Mouse (Mus musculus) liver, embryonic 15.5 days (tissue): ENCODE results near the gene Ube2k. TPM values are rescaled to one million over a fixed set of nuclear protein-coding genes. Genes with fewer than 3 reads are reported as not detected.
A peak's percentile ranks its signal among the peaks of the same experiment; 100 is the strongest.

Experiments used
- ATAC-seq: fragments of 200-750 bp; cut with Nextera tagmentation; 2 replicates; pipeline ENCODE4 v1.8.0; 2017; ENCODE audit warnings: moderate number of reproducible peaks, mild to moderate bottlenecking, moderate library complexity; ENCODE audit not compliant: insufficient read depth
- H3K27ac ChIP-seq: fragments of 300-500 bp; sonication (generic); replicated peaks from 2 replicates; pipeline ENCODE4 v1.5.1; 2015; ENCODE audit warnings: mild to moderate bottlenecking, inconsistent platforms
- H3K27me3 ChIP-seq: fragments of 300-500 bp; sonication (generic); 2 replicates; pipeline ENCODE4 v1.6.1; 2015; ENCODE audit warnings: mild to moderate bottlenecking, inconsistent platforms
- H3K36me3 ChIP-seq: fragments of 300-500 bp; sonication (generic); replicated peaks from 2 replicates; pipeline ENCODE4 v1.6.1; 2015; ENCODE audit warnings: moderate library complexity, mild to moderate bottlenecking, inconsistent platforms
- H3K4me1 ChIP-seq: fragments of 300-500 bp; sonication (generic); replicated peaks from 2 replicates; pipeline ENCODE4 v1.6.1; 2015; ENCODE audit warnings: inconsistent platforms
- H3K4me2 ChIP-seq: fragments of 300-500 bp; sonication (generic); 2 replicates; pipeline ENCODE4 v1.6.1; 2015; ENCODE audit warnings: moderate library complexity, mild to moderate bottlenecking, inconsistent platforms
- H3K4me3 ChIP-seq: fragments of 300-500 bp; sonication (generic); replicated peaks from 2 replicates; pipeline ENCODE4 v1.5.1; 2015; ENCODE audit warnings: mild to moderate bottlenecking, inconsistent platforms
- H3K9ac ChIP-seq: fragments of 300-500 bp; sonication (generic); 2 replicates; pipeline ENCODE4 v1.6.1; 2015; ENCODE audit warnings: moderate library complexity, mild to moderate bottlenecking, inconsistent platforms
- H3K9me3 ChIP-seq: fragments of 300-500 bp; sonication (generic); replicated peaks from 2 replicates; pipeline ENCODE4 v1.6.1; 2016; ENCODE audit warnings: inconsistent platforms
- WGBS: fragments of 180-500 bp; shearing (Covaris S2); methylation state at CpG from one replicate; pipeline ENCODE4 v1.1.7; 2015; ENCODE audit warnings: mixed read lengths; ENCODE audit not compliant: insufficient replicate concordance; 5-methylcytosine and 5-hydroxymethylcytosine counted together
- polyA plus RNA-seq: library from polyadenylated mRNA; unstranded; fragments of >200 nt; fragmentation: Nextera tagmentation; extraction: Ambion mirVana; gene quantifications from 2 replicates; pipeline ENCODE4 v1.2.1, GENCODE M21; 2015

Ube2k gene
- 73.5 and 81.5 TPM in 2 replicates for polyA plus RNA-seq

GRCm38 (mm10) chr5:65536751-65537419 is at the start of gene Ube2k, which contains the start of gene Smim14:
Gene Ube2k, plus strand, starts transcription at chr5:65537233.
Gene Smim14, minus strand, starts transcription at chr5:65537184.
- Histone ChIP-seq H3K27ac (peak within 1 kb of the TSS; percentile 96), H3K36me3 (0 out of 2 replicates have a peak, but pooled peaks cover 10% of the 10 kb centered on the region)
- WGBS: under 1% methylated on average over 66 of the region's 66 CpGs

GRCm38 (mm10) chr5:65487381-65487780 is 49.7 kb upstream of the Ube2k start:
- H3K4me1 ChIP-seq: peaks cover 33% of the 10 kb centered on the region
- peaks cover 17% of the 10 kb centered on the region for H3K27me3 ChIP-seq
- H3K36me3 ChIP-seq: no peaks in the 10 kb centered on the region
- H3K9ac ChIP-seq: no peak overlapping the region
- no peak overlapping the region for H3K27ac ChIP-seq
- WGBS: 69% methylated on average over 10 of the region's 10 CpGs
- H3K4me3 ChIP-seq: no peak overlapping the region
- H3K4me2 ChIP-seq: no peak overlapping the region
- no peaks in the 10 kb centered on the region for H3K9me3 ChIP-seq
- no peak for ATAC-seq

More at GRCm38 (mm10) chr5:65536751-65537419, at the start of gene Ube2k, which contains the start of gene Smim14:
- H3K4me1 ChIP-seq: peaks cover 36% of the 10 kb centered on the region
- peak; percentile 97 for ATAC-seq
- no peaks in the 10 kb centered on the region for H3K27me3 ChIP-seq
- peak within 1 kb of the TSS; percentile 88 for H3K4me2 ChIP-seq
- peak within 1 kb of the TSS; percentile 97 for H3K4me3 ChIP-seq
- H3K9ac ChIP-seq: peak within 1 kb of the TSS; percentile 98
- no peaks in the 10 kb centered on the region for H3K9me3 ChIP-seq

- WGBS: 63% methylated on average over 7 of the region's 7 CpGs
- no peak overlapping the region for H3K4me2 ChIP-seq
- H3K27ac ChIP-seq: no peak overlapping the region
- H3K9me3 ChIP-seq: no peaks in the 10 kb centered on the region
- no peaks in the 10 kb centered on the region for H3K36me3 ChIP-seq
- peaks cover 17% of the 10 kb centered on the region for H3K27me3 ChIP-seq
- peaks cover 36% of the 10 kb centered on the region for H3K4me1 ChIP-seq
- no peak for ATAC-seq
- no peak overlapping the region for H3K9ac ChIP-seq
- H3K4me3 ChIP-seq: no peak overlapping the region
These were observed 48.3 kb upstream of the Ube2k start for GRCm38 (mm10) chr5:65488725-65489124.

- WGBS: 45% methylated on average over 4 of the region's 4 CpGs
- no peak overlapping the region for H3K9ac ChIP-seq
- H3K27ac ChIP-seq: no peak overlapping the region
- ATAC-seq: no peak
- H3K4me3 ChIP-seq: no peak overlapping the region
- no peaks in the 10 kb centered on the region for H3K36me3 ChIP-seq
- no peaks in the 10 kb centered on the region for H3K9me3 ChIP-seq
- H3K4me2 ChIP-seq: no peak overlapping the region; the same call in 1 of the 2 replicates
- H3K27me3 ChIP-seq: peaks cover 17% of the 10 kb centered on the region
- peaks cover 30% of the 10 kb centered on the region for H3K4me1 ChIP-seq
These were observed 47.2 kb upstream of the Ube2k start for GRCm38 (mm10) chr5:65489830-65490229.

- Histone ChIP-seq H3K27ac (peak overlapping the region; percentile 93), H3K4me1 (peaks cover 26% of the 10 kb centered on the region), H3K9ac (peak overlapping the region; percentile 86), H3K9me3 (no peaks in the 10 kb centered on the region), H3K36me3 (no peaks in the 10 kb centered on the region), H3K27me3 (peaks cover 17% of the 10 kb centered on the region), H3K4me3 (peak overlapping the region; percentile 89), H3K4me2 (peak overlapping the region; percentile 90)
- WGBS: 1% methylated on average over 57 of the region's 57 CpGs
- peak; percentile 82 for ATAC-seq
These were observed 45.0 kb upstream of the Ube2k start for GRCm38 (mm10) chr5:65491767-65492715.

- H3K9me3 ChIP-seq: no peaks in the 10 kb centered on the region
- H3K27me3 ChIP-seq: peaks cover 17% of the 10 kb centered on the region
- peak within 1 kb of the TSS; percentile 90 for H3K4me2 ChIP-seq
- peak within 1 kb of the TSS; percentile 86 for H3K9ac ChIP-seq
- ATAC-seq: peak; percentile 94
- peak within 1 kb of the TSS; percentile 89 for H3K4me3 ChIP-seq
- H3K27ac ChIP-seq: peak within 1 kb of the TSS; percentile 93
- WGBS: under 1% methylated on average over 69 of the region's 69 CpGs
- peaks cover 23% of the 10 kb centered on the region for H3K4me1 ChIP-seq
- no peaks in the 10 kb centered on the region for H3K36me3 ChIP-seq
These were observed 44.1 kb upstream of the Ube2k start, which contains the start of gene Gm43552 for GRCm38 (mm10) chr5:65492716-65493531. Gene Gm43552, minus strand, starts transcription at chr5:65492833.

GRCm38 (mm10) chr5:65500231-65500630 is 36.8 kb upstream of the Ube2k start:
- Histone ChIP-seq H3K27ac (no peak overlapping the region), H3K4me1 (no peaks in the 10 kb centered on the region), H3K4me2 (no peak overlapping the region), H3K36me3 (no peaks in the 10 kb centered on the region), H3K4me3 (no peak overlapping the region), H3K27me3 (no peaks in the 10 kb centered on the region), H3K9ac (no peak overlapping the region), H3K9me3 (no peaks in the 10 kb centered on the region)
- no peak for ATAC-seq
- 66% methylated on average over 7 of the region's 7 CpGs for WGBS

- Histone ChIP-seq H3K9ac (no peak overlapping the region), H3K27ac (no peak overlapping the region), H3K4me2 (no peak overlapping the region), H3K4me3 (no peak overlapping the region), H3K9me3 (no peaks in the 10 kb centered on the region), H3K27me3 (no peaks in the 10 kb centered on the region), H3K4me1 (no peaks in the 10 kb centered on the region), H3K36me3 (no peaks in the 10 kb centered on the region)
- no peak for ATAC-seq
- WGBS: 74% methylated on average over 9 of the region's 9 CpGs
These were observed 35.6 kb upstream of the Ube2k start for GRCm38 (mm10) chr5:65501407-65501806.

GRCm38 (mm10) chr5:65505786-65506185 is 31.2 kb upstream of the Ube2k start:
- Histone ChIP-seq H3K27me3 (no peaks in the 10 kb centered on the region), H3K27ac (no peak overlapping the region), H3K4me3 (no peak overlapping the region), H3K4me2 (peak overlapping the region; percentile 35), H3K9ac (no peak overlapping the region), H3K9me3 (no peaks in the 10 kb centered on the region), H3K36me3 (no peaks in the 10 kb centered on the region), H3K4me1 (no peaks in the 10 kb centered on the region)
- 13% methylated on average over 8 of the region's 8 CpGs for WGBS
- no peak for ATAC-seq

- H3K36me3 ChIP-seq: no peaks in the 10 kb centered on the region
- no peaks in the 10 kb centered on the region for H3K27me3 ChIP-seq
- WGBS: 70% methylated on average over 8 of the region's 8 CpGs
- H3K27ac ChIP-seq: no peak overlapping the region
- ATAC-seq: no peak
- no peak overlapping the region for H3K9ac ChIP-seq
- no peaks in the 10 kb centered on the region for H3K4me1 ChIP-seq
- H3K4me3 ChIP-seq: no peak overlapping the region
- H3K4me2 ChIP-seq: no peak overlapping the region
- H3K9me3 ChIP-seq: no peaks in the 10 kb centered on the region
These were observed 28.6 kb upstream of the Ube2k start for GRCm38 (mm10) chr5:65508395-65508794.
